Mouse (Mus musculus) heart, embryonic 14.5 days (tissue): ENCODE measurements around the gene Anapc13. TPM values are rescaled to one million over a fixed set of nuclear protein-coding genes. Genes with fewer than 3 reads are reported as not detected.

ENCODE experiments used
- polyA plus RNA-seq: library from polyadenylated mRNA; unstranded; fragments of >200 nt; fragmentation: Nextera tagmentation; extraction: Ambion mirVana; gene quantifications from 2 replicates; pipeline ENCODE4 v1.2.1, GENCODE M21; 2014

The Anapc13 gene
- polyA plus RNA-seq, 1 experiment from 2014 or later: 328 TPM

Other genes with a start within 250 kb of the Anapc13 start
- gene Ky, start 120.5 kb upstream of the Anapc13 start, polyA plus RNA-seq: 1.7 and 1.9 TPM in 2 replicates
- 42.9 and 43.1 TPM in 2 replicates for gene Cep63, start 238 bp downstream of the Anapc13 start, polyA plus RNA-seq
- 33.5 and 36.3 TPM in 2 replicates for gene Amotl2, start 90.4 kb downstream of the Anapc13 start, polyA plus RNA-seq
- gene Ryk, start 208.6 kb downstream of the Anapc13 start, polyA plus RNA-seq: 28.3 and 43.0 TPM in 2 replicates